25 mouse cellular contexts compared by ENCODE assay signal in the genomic region with DNA sequence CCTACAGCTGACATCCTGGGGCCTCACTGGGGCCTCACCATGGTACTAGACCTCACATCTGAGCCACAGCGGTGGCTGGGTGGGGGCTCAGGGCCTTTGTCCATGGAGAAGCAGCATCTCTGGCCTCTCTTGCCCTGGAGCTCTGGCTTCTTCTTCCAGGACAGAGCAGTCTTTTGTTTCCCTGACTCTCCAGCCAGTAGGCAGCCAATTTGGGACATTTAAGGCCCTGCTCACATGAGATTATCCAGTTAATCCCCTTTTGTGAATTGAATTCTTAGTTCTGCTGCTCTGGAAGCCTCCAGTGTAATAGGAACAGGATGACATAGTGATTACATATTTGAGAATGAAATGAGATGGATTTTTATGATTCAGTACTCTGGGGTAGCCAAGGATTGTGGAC.
DNase-seq lines count a peak whose midpoint lies in the region; ATAC-seq lines count a peak whose summit lies in the region.
"Had no signal": no experiment of that assay in that cellular context is flagged by ENCODE, and none has a peak within 500 bp of the region (broad histone marks: within the 10 kb centered on the region; RNA-seq: fewer than 3 reads in every experiment).

No protein-coding gene starts in this region.

- H3K9me3 ChIP-seq in heart, embryonic 10.5 days, result no peaks in the 10 kb centered on the region
- H3K9me3 ChIP-seq in midbrain, embryonic 12.5 days, result no peaks in the 10 kb centered on the region
- H3K9me3 ChIP-seq in midbrain, embryonic 16.5 days (replicated peaks; ENCODE audit: control insufficient read depth, low read length, poor library complexity, severe bottlenecking), result no peaks in the 10 kb centered on the region
- no peaks in the 10 kb centered on the region for H3K9me3 ChIP-seq in embryonic facial prominence, embryonic 12.5 days
- H3K9me3 ChIP-seq: heart, embryonic 13.5 days; liver, embryonic 12.5 days; neural tube, embryonic 15.5 days had no signal

- peak overlapping the region; percentile 62; the same call in 1 of the 2 replicates for H3K27ac ChIP-seq in heart, embryonic 10.5 days
- H3K27ac ChIP-seq in midbrain, embryonic 12.5 days (replicated peaks), result peak overlapping the region; percentile 31; the same call in 1 of the 2 replicates
- H3K27ac ChIP-seq in midbrain, embryonic 16.5 days (ENCODE audit: low read length), result no peak overlapping the region
- peak overlapping the region; percentile 60; the same call in 1 of the 2 replicates for H3K27ac ChIP-seq in embryonic facial prominence, embryonic 12.5 days
- H3K27ac ChIP-seq: heart, embryonic 13.5 days; layer of hippocampus, adult 2 months; liver, embryonic 12.5 days; neural tube, embryonic 15.5 days had no signal

- H3K4me3 ChIP-seq in heart, embryonic 10.5 days, result no peak overlapping the region
- no peak overlapping the region for H3K4me3 ChIP-seq in midbrain, embryonic 12.5 days
- H3K4me3 ChIP-seq in midbrain, embryonic 16.5 days (ENCODE audit: low read depth, low read length), result no peak overlapping the region
- H3K4me3 ChIP-seq in embryonic facial prominence, embryonic 12.5 days, result no peak overlapping the region
- H3K4me3 ChIP-seq: heart, embryonic 13.5 days; layer of hippocampus, adult 2 months; liver, embryonic 12.5 days; neural tube, embryonic 15.5 days had no signal

- WGBS in heart, embryonic 10.5 days, result 89% methylated on average over 1 of the region's 1 CpGs
- WGBS in midbrain, embryonic 12.5 days, result 10% methylated on average over 1 of the region's 1 CpGs
- 15% methylated on average over 1 of the region's 1 CpGs for WGBS in midbrain, embryonic 16.5 days
- 14% methylated on average over 1 of the region's 1 CpGs for WGBS in embryonic facial prominence, embryonic 12.5 days

- DNase-seq in heart, embryonic 10.5 days (ENCODE audit: low spot score), result no peak
- DNase-seq in heart, postnatal 25 days (ENCODE audit: low spot score), result no peak
- peak; percentile 38 for DNase-seq in retina, embryonic 14.5 days (ENCODE audit: low spot score)
- DNase-seq in spleen, postnatal 14 days (ENCODE audit: low spot score in 2 of 2), result no peak
- DNase-seq: adrenal gland, postnatal 25 days; cerebellum, adult 2 months; cerebellum, postnatal 14 days; gastrocnemius, postnatal 25 days; heart, adult 18-20 months; heart, postnatal 10 days; kidney, adult 2 months; kidney, postnatal 36 days; liver, postnatal 0 days; right cerebral cortex, adult 18-20 months; spleen, adult 18-20 months had no signal

- H3K4me1 ChIP-seq in heart, embryonic 10.5 days, result peaks cover 24% of the 10 kb centered on the region
- peaks cover 23% of the 10 kb centered on the region for H3K4me1 ChIP-seq in midbrain, embryonic 12.5 days
- no peaks in the 10 kb centered on the region for H3K4me1 ChIP-seq in midbrain, embryonic 16.5 days (ENCODE audit: control insufficient read depth, insufficient read depth, low read length)
- H3K4me1 ChIP-seq in embryonic facial prominence, embryonic 12.5 days, result peaks cover 43% of the 10 kb centered on the region
- H3K4me1 ChIP-seq: liver, embryonic 12.5 days had no signal

- H3K36me3 ChIP-seq in heart, embryonic 10.5 days, result no peaks in the 10 kb centered on the region
- no peaks in the 10 kb centered on the region for H3K36me3 ChIP-seq in midbrain, embryonic 12.5 days
- no peaks in the 10 kb centered on the region for H3K36me3 ChIP-seq in midbrain, embryonic 16.5 days (ENCODE audit: control insufficient read depth, insufficient read depth, low read length)
- no peaks in the 10 kb centered on the region for H3K36me3 ChIP-seq in embryonic facial prominence, embryonic 12.5 days
- H3K36me3 ChIP-seq: heart, embryonic 13.5 days; liver, embryonic 12.5 days; neural tube, embryonic 15.5 days had no signal

- no peak overlapping the region for H3K4me2 ChIP-seq in midbrain, embryonic 12.5 days (replicated peaks)
- H3K4me2 ChIP-seq in midbrain, embryonic 16.5 days (ENCODE audit: low read length), result no peak overlapping the region
- H3K4me2 ChIP-seq in embryonic facial prominence, embryonic 12.5 days (replicated peaks), result no peak overlapping the region
- H3K4me2 ChIP-seq: heart, embryonic 13.5 days; liver, embryonic 12.5 days; neural tube, embryonic 15.5 days had no signal

- peak; percentile 59 for ATAC-seq in midbrain, embryonic 12.5 days (ENCODE audit: low FRiP score, low read depth)
- ATAC-seq in midbrain, embryonic 16.5 days, result no peak
- no peak for ATAC-seq in embryonic facial prominence, embryonic 12.5 days (ENCODE audit: insufficient number of reproducible peaks, insufficient read depth, low FRiP score, low TSS enrichment)
- no peak for ATAC-seq in monocyte, adult 5-6 weeks (replicated peaks; ENCODE audit: insufficient number of reproducible peaks, low FRiP score, low TSS enrichment, poor library complexity, severe bottlenecking)
- ATAC-seq: CD4-positive, CD25-positive, alpha-beta regulatory T cell, adult 4 months; forebrain, embryonic 14.5 days; liver, embryonic 12.5 days; liver, postnatal 0 days had no signal

- intact Hi-C loops in heart, postnatal 25 days (cut with DNase I), result no loop called here

- no peaks in the 10 kb centered on the region for H3K27me3 ChIP-seq in heart, embryonic 10.5 days (ENCODE audit: insufficient read depth, poor library complexity, severe bottlenecking)
- H3K27me3 ChIP-seq in midbrain, embryonic 12.5 days, result peaks cover 6% of the 10 kb centered on the region
- H3K27me3 ChIP-seq in midbrain, embryonic 16.5 days (ENCODE audit: control insufficient read depth, insufficient read depth, low read depth, low read length), result no peaks in the 10 kb centered on the region
- no peaks in the 10 kb centered on the region for H3K27me3 ChIP-seq in embryonic facial prominence, embryonic 12.5 days
- H3K27me3 ChIP-seq: heart, embryonic 13.5 days; liver, embryonic 12.5 days; neural tube, embryonic 15.5 days had no signal

- H3K9ac ChIP-seq in midbrain, embryonic 12.5 days (replicated peaks), result no peak overlapping the region
- no peak overlapping the region for H3K9ac ChIP-seq in midbrain, embryonic 16.5 days (ENCODE audit: low read depth, low read length)
- H3K9ac ChIP-seq in embryonic facial prominence, embryonic 12.5 days, result no peak overlapping the region
- H3K9ac ChIP-seq: heart, embryonic 13.5 days; liver, embryonic 12.5 days; liver, postnatal 0 days; neural tube, embryonic 15.5 days had no signal
